Mouse (Mus musculus): Measurements from ENCODE around the gene Zfand4.
"Not testable (repeated sequence)": the region's sequence is repeated elsewhere in the genome, so short reads cannot be mapped to it uniquely, and the experiment has no call there.

Gene Zfand4

GRCm38 (mm10) chr6:116264018-116264651, at the start of gene Zfand4:
Gene Zfand4 (plus strand): TSS chr6:116264222.
- peak; percentile 80 for DNase-seq (ENCODE audit: low read depth, low spot score)

GRCm38 (mm10) chr6:116227767-116228166, 36.3 kb upstream of the Zfand4 start:
- DNase-seq (ENCODE audit: low read depth, low spot score) = no peak

GRCm38 (mm10) chr6:116228785-116229525, 35.1 kb upstream of the Zfand4 start:
- peak; percentile 36 for DNase-seq (ENCODE audit: low read depth, low spot score)

GRCm38 (mm10) chr6:116234821-116235220, 29.2 kb upstream of the Zfand4 start:
- DNase-seq (ENCODE audit: low read depth, low spot score) = not testable (repeated sequence)

GRCm38 (mm10) chr6:116235336-116235735, 28.7 kb upstream of the Zfand4 start:
- no peak for DNase-seq (ENCODE audit: low read depth, low spot score)

- no peak for DNase-seq (ENCODE audit: low read depth, low spot score)
These were observed 25.9 kb upstream of the Zfand4 start for GRCm38 (mm10) chr6:116238083-116238482.

- no peak for DNase-seq (ENCODE audit: low read depth, low spot score)
These were observed 23.7 kb upstream of the Zfand4 start for GRCm38 (mm10) chr6:116240371-116240770.

GRCm38 (mm10) chr6:116259649-116260048, 4.4 kb upstream of the Zfand4 start:
- no peak for DNase-seq (ENCODE audit: low read depth, low spot score)

GRCm38 (mm10) chr6:116260481-116260880, 3.5 kb upstream of the Zfand4 start:
- no peak for DNase-seq (ENCODE audit: low read depth, low spot score)

- no peak for DNase-seq (ENCODE audit: low read depth, low spot score)
These were observed 1.2 kb upstream of the Zfand4 start for GRCm38 (mm10) chr6:116262824-116263223.

- no peak for DNase-seq (ENCODE audit: low read depth, low spot score)
These were observed 814 bp downstream of the Zfand4 start for GRCm38 (mm10) chr6:116264836-116265235.

GRCm38 (mm10) chr6:116265603-116266002, 1.6 kb downstream of the Zfand4 start:
- DNase-seq (ENCODE audit: low read depth, low spot score) = no peak

GRCm38 (mm10) chr6:116266273-116267109, 2.5 kb downstream of the Zfand4 start:
- DNase-seq (ENCODE audit: low read depth, low spot score) = no peak

GRCm38 (mm10) chr6:116267110-116267423, 3.0 kb downstream of the Zfand4 start:
- no peak for DNase-seq (ENCODE audit: low read depth, low spot score)

- no peak for DNase-seq (ENCODE audit: low read depth, low spot score)
These were observed 11.7 kb downstream of the Zfand4 start for GRCm38 (mm10) chr6:116275695-116276094.

- DNase-seq (ENCODE audit: low read depth, low spot score) = no peak
These were observed 14.8 kb downstream of the Zfand4 start for GRCm38 (mm10) chr6:116278679-116279317.

- DNase-seq (ENCODE audit: low read depth, low spot score) = no peak
These were observed 17.0 kb downstream of the Zfand4 start for GRCm38 (mm10) chr6:116281014-116281413.

GRCm38 (mm10) chr6:116282546-116282945, 18.5 kb downstream of the Zfand4 start:
- peak; percentile 53 for DNase-seq (ENCODE audit: low read depth, low spot score)

- DNase-seq (ENCODE audit: low read depth, low spot score) = no peak
These were observed 19.3 kb downstream of the Zfand4 start for GRCm38 (mm10) chr6:116283280-116283679.

GRCm38 (mm10) chr6:116286321-116286720, 22.3 kb downstream of the Zfand4 start:
- DNase-seq (ENCODE audit: low read depth, low spot score) = no peak

- DNase-seq (ENCODE audit: low read depth, low spot score) = peak; percentile 88
These were observed 23.0 kb downstream of the Zfand4 start for GRCm38 (mm10) chr6:116286870-116287575.

Data from c-Kit-negative CD71-positive TER-119-positive erythroid progenitor cells, embryonic 14.5 days (primary cell).